Mouse (Mus musculus) lung, postnatal 36 days (tissue): Measurements from ENCODE around the gene Cxadr.
"Not testable (repeated sequence)": the region's sequence is repeated elsewhere in the genome, so short reads cannot be mapped to it uniquely, and the experiment has no call there.

Experiments
- DNase-seq: peaks from one replicate; pipeline ENCODE4 v3.0.0; 2022; ENCODE audit warnings: mixed read lengths

Gene Cxadr

GRCm38 (mm10) chr16:78307476-78308192, 6.3 kb downstream of the Cxadr start:
- DNase-seq, result no peak

DNA sequence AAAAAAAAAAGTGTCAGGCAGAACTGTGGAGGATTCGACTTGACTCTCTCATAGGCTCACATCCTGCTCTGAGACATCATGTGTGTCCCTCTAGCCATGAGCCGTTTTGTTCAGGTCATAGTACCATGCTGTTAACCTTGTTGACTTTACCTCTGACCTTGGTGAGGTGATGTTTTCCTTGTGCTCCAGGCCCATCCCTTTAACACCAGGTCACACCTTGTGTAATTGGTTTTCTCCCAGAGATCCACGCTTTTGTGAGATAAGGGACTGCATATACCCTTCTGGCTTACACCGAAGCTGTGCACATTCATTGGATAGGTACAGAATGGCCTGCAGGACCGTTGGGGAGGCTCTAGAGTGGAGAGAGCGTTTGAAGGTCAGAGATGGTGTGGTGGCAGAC, 8.0 kb downstream of the Cxadr start:
- DNase-seq, result no peak

DNA sequence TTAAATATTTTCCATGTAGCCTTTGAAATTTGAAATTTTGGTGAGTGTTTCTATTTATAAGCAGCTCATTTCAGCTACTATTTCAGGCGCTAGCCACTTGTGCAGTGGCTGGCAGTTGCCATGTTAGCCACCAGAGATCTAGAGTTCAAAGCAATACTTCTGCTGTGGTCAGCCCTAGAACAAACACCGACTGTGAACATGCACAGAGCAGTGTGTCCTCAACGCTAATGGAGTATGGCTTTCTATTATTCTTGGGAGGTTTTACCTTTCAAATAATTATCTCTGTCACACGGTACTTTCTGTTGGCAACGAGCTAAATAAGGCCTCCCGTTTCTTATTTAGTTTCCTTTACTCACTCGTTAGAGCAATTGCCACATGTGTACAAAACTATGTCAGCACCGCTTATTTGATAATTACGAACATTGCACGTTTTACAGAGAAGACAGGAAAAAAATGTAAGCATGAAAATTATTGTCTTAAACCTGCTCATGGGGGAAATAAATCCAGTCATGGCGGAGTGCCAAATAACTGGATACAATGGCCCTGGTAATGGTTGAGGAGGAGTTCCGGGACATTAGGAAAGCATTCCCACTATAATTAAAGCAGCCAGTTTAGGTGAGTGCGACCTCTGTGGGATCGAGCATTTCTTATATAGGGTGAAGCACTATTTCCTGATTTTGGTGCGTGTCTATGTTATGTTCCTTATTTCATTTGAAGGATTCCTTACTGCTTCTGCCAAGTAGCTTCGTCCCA, 12.0 kb downstream of the Cxadr start:
- DNase-seq, result no peak

DNA sequence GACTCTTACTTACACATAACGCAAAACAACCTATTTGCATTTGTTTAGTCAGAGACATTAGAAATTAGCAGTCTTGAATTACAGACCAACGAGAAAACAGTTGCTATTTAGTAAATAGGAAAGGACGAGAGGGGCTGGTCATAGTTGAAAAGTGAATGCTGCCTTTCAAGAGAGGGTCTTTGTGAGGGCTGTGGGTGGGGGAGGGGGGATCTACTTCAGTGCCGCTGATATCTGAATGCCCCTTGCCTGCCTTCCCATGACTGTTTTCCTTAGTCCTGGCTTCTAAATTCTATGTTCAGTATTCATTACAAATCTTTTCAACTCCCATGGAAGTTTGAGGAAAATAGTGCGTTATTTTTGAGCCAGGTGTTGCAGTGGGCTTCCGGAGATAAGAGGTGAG, 12.7 kb downstream of the Cxadr start:
- no peak for DNase-seq

GRCm38 (mm10) chr16:78316849-78317248, 15.6 kb downstream of the Cxadr start:
- DNase-seq, result peak; percentile 82

GRCm38 (mm10) chr16:78317960-78318359, 16.7 kb downstream of the Cxadr start:
- peak; percentile 62 for DNase-seq

- no peak for DNase-seq
Measured at GRCm38 (mm10) chr16:78319711-78320110, 18.4 kb downstream of the Cxadr start.

GRCm38 (mm10) chr16:78321559-78321958, 20.3 kb downstream of the Cxadr start:
- DNase-seq, result no peak

- no peak for DNase-seq
Measured at GRCm38 (mm10) chr16:78322140-78322539, 20.9 kb downstream of the Cxadr start.

DNA sequence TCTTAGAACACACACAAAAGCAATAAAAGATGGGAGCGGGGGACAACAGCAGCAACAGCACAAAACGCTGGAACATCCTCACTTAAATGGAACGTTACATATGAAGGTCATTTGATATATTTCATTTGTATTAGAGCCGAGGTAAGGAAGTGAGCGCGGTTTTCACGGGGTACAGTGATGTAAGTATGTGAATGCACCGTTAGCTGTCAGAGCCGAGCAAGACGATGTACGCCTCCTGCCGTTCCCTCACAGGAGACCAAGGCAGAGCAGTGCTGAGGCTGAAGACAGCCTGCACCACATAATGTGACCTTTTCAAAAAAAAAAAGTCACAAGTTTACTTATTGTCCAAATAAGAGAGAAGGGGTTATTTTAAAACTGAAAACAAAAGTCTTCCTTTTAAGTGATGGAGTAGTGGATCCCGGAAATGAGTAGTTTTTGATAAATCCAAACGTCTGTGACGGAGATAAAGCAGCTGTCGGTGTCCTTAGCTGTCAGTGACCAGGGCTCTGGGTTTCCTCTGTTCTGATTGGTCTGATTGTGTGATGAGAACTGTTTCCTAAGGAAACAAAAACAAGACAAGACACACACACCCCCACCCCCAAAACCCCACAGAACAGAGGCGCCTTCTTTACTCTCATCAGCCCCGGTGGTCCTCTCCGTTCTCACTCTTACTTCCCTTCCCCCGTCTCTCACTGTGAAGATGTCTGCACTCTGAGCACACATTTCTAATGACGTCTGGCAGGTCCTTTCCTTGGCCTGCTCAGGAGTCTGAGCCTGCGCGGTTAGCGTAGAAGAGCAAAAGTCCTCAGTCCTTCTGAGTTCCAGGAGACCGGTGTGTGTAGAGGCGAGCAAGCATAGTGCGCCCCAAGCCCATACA, 24.9 kb downstream of the Cxadr start:
- no peak for DNase-seq

DNA sequence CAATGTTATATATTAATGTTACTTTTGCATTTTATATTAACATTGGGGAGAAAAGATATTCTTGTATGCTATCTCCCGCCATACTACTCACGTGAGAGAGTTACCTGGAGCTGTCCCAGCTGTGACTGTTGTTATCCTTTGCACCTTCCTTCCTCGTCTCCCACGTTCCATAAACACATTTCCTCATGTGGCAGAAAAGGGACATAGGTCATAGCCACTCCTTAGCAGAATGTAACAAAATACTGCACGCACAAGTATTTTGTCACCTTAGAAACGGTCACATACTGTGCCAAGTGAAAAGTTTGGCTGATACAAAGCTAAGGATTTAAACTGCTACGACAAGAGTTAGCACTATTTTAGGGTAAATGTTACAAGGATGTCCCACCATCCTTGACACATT, 26.3 kb downstream of the Cxadr start:
- no peak for DNase-seq

DNA sequence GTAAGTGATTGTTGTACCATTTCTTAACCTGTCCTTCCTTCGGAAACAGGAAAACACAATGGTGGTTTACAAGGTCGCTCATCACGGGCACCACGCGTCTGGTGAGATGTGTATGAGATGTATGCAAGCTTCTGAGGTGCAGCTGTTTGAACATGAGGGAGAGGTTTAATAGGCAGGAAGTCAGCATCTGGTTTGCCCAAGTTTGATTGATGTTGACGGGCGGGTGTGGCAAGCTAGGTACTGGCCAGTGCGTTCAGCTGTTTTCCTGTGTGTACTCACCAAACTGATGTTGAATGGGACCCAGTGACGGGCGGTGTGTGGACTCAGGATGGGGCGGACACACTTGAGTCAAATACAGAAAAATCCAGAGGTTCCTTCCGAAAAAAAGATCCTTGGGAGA, 26.7 kb downstream of the Cxadr start:
- no peak for DNase-seq

DNA sequence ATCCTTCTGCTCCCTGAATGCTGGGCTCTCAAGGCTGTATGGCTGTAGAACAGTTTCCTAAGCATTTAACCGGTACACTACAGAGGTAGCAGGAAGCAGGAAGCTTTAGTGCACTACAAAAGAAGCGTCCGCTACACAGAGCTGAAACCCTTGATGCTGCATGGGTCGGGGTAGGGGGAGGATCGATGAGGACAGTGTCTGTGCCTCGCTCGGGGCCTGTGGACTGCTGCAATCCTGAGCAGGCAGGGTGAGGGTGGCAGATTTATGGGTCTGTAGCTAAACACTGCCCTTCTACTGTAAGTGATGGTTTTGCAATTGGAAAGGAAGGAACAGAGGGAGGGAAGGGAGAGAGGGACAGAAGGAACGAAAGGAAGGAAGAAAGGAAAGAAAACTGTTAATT, 35.9 kb downstream of the Cxadr start:
- no peak for DNase-seq

- DNase-seq, result no peak
Measured at GRCm38 (mm10) chr16:78341356-78341755, 40.1 kb downstream of the Cxadr start.

DNA sequence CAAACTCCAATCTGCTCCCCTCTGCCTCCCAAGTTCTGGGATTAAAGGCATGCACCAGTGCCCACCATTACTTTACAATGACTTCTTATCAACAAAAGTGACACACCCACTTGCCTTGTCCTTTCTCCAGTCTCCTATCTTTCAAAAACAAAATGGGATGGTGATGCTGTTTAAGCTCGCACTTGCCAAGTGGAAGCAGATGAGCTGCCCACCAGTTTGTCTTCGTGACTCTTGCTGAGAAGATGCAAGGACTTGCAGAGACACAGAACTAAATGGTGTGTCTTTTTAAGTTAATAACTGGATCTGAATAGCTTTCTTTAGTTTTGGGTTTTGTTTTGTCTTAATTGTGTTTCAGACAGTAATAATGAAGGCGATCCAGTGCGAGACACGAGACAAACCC, 41.5 kb downstream of the Cxadr start:
- no peak for DNase-seq

GRCm38 (mm10) chr16:78343792-78344191, 42.5 kb downstream of the Cxadr start:
- DNase-seq, result no peak

GRCm38 (mm10) chr16:78346662-78347327, 45.5 kb downstream of the Cxadr start:
- no peak for DNase-seq

DNA sequence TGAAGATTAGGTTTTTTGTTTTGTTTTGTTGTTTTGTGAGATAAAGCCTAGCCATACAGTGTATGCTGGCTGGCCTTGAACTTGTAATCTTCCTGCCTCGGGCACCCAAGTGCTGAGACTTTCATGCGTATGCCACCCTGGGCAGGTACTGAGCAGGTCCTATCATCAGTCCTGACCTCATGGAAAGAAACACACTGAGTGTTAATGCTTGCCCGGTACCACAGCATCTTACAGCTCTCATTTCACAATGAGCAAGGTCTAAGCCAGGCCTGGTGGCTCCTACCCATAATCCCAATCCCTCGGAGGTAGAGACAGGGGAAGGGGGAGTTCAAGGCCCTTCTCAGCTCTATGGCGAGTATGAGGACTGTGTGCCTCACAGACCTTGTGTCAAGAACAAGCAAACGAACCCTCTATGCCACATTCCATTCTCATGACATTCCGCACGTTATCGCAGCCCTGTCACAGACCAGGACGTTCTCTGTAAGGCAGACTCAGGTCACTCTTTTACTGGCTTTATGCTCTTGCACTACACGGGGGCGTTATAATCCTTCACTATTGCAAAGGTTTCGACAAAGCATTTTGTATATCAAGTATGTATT, 46.1 kb downstream of the Cxadr start:
- peak; percentile 28 for DNase-seq

DNA sequence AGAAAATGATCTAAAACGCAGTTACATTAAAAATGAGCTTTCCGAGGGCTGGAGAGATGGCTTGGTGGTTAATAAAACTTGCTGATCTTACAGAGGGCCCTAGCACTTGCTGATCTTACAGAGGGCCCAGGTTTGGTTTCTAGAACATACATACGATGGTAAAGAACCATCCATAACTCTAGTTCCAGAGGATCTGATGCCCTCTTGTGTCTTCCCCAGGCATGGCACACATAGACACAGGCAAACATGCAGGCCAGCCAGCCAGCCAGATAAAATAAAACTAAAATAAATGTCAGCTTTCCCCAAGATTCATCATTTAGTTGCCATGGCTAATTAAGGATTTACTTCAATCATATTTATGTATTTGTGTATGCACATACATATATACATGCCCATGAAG, 56.5 kb downstream of the Cxadr start:
- DNase-seq, result peak; percentile 30

GRCm38 (mm10) chr16:78361466-78361865, 60.2 kb downstream of the Cxadr start:
- no peak for DNase-seq

DNA sequence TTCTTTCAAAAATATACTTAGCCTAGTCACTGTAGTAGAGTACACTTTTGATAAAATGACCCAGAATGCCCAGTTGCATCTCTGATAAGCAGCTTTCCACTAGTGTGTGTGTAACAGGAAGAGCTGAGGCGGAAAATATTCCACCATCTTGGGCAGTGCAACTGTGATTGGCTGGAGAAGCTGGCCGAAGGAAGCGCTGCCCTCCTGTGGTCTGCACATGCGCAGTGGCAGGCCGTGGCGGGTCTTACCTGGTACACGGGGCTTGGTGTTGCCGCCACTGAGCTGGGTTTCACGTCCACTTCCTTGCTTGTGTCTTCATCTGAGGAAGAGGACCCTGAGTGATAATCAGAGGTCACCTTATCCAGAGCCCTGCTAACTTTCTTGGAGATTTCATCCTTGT, 63.3 kb downstream of the Cxadr start:
- DNase-seq, result not testable (repeated sequence)

GRCm38 (mm10) chr16:78371491-78372046, 70.3 kb downstream of the Cxadr start:
- peak; percentile 62 for DNase-seq
